9 mouse cellular contexts compared by ENCODE assay signal in genomic region chr9:44337436-44338169, GRCm38 (mm10). TPM values are rescaled to one million over a fixed set of nuclear protein-coding genes. Genes with fewer than 3 reads are reported as not detected.
DNase-seq lines count a peak whose midpoint lies in the region; ATAC-seq and TF ChIP-seq lines count a peak whose summit lies in the region.
"Had no signal": no experiment of that assay in that cellular context is flagged by ENCODE, and none has a peak within 500 bp of the region (broad histone marks: within the 10 kb centered on the region; RNA-seq: fewer than 3 reads in every experiment).

No protein-coding gene starts in this region.

- peak overlapping the region; percentile 91 for H3K4me2 ChIP-seq in liver, embryonic 11.5 days
- H3K4me2 ChIP-seq in hindbrain, embryonic 13.5 days: peak overlapping the region; percentile 93
- H3K4me2 ChIP-seq in midbrain, embryonic 15.5 days: no peak overlapping the region; the same call in 1 of the 2 replicates

- peaks cover 13% of the 10 kb centered on the region for H3K4me1 ChIP-seq in liver, embryonic 11.5 days (replicated peaks; ENCODE audit: control insufficient read depth, insufficient read depth, low read length)
- H3K4me1 ChIP-seq in bone marrow, adult 2 months (ENCODE audit: control insufficient read depth, insufficient read depth, low read length): no peaks in the 10 kb centered on the region; the same call in 1 of the 2 replicates
- peaks cover 26% of the 10 kb centered on the region for H3K4me1 ChIP-seq in hindbrain, embryonic 13.5 days (replicated peaks)
- H3K4me1 ChIP-seq in midbrain, embryonic 15.5 days: peaks cover 22% of the 10 kb centered on the region

- H3K27me3 ChIP-seq in liver, embryonic 11.5 days (replicated peaks; ENCODE audit: control insufficient read depth, insufficient read depth, low read length): no peaks in the 10 kb centered on the region
- H3K27me3 ChIP-seq in hindbrain, embryonic 13.5 days: no peaks in the 10 kb centered on the region
- no peaks in the 10 kb centered on the region for H3K27me3 ChIP-seq in midbrain, embryonic 15.5 days (replicated peaks)

- no peak for ATAC-seq in liver, embryonic 11.5 days (replicated peaks; ENCODE audit: low FRiP score)
- ATAC-seq in hindbrain, embryonic 13.5 days (ENCODE audit: low FRiP score): no peak
- ATAC-seq in midbrain, embryonic 15.5 days (replicated peaks): no peak

- no peak for TF ChIP-seq CTCF in bone marrow, adult 2 months (IDR thresholded peaks at IDR 0.05; ENCODE audit: control insufficient read depth, insufficient read depth, low read length)

- peak overlapping the region; percentile 33 for H3K27ac ChIP-seq in liver, embryonic 11.5 days (ENCODE audit: low read depth, low read length)
- peak overlapping the region; percentile 43; the same call in 1 of the 2 replicates for H3K27ac ChIP-seq in bone marrow, adult 2 months (ENCODE audit: control insufficient read depth, insufficient read depth, low read depth, low read length, poor library complexity)
- H3K27ac ChIP-seq in hindbrain, embryonic 13.5 days: no peak overlapping the region
- no peak overlapping the region for H3K27ac ChIP-seq in midbrain, embryonic 15.5 days

- TF ChIP-seq POLR2A in bone marrow, adult 2 months (IDR thresholded peaks at IDR 0.05; ENCODE audit: borderline replicate concordance, control insufficient read depth, low read depth, low read length): peak; percentile 13; the same call in 1 of the 2 replicates

- no peaks in the 10 kb centered on the region for H3K9me3 ChIP-seq in liver, embryonic 11.5 days (ENCODE audit: control insufficient read depth, low read length)
- no peaks in the 10 kb centered on the region for H3K9me3 ChIP-seq in hindbrain, embryonic 13.5 days
- H3K9me3 ChIP-seq in midbrain, embryonic 15.5 days: no peaks in the 10 kb centered on the region

- no peak for DNase-seq in liver, embryonic 11.5 days (ENCODE audit: low spot score)
- no peak for DNase-seq in liver
- no peak for DNase-seq in ovary, postnatal 14 days (ENCODE audit: low spot score)
- DNase-seq in urinary bladder, adult 2 months (ENCODE audit: low spot score): no peak
- DNase-seq in adrenal gland, postnatal 36 days: no peak
- DNase-seq: adrenal gland, postnatal 25 days had no signal

- peaks cover 47% of the 10 kb centered on the region for H3K36me3 ChIP-seq in liver, embryonic 11.5 days (ENCODE audit: control insufficient read depth, insufficient read depth, low read length)
- H3K36me3 ChIP-seq in hindbrain, embryonic 13.5 days: peaks cover 39% of the 10 kb centered on the region
- H3K36me3 ChIP-seq in midbrain, embryonic 15.5 days (replicated peaks): peaks cover 13% of the 10 kb centered on the region

- H3K9ac ChIP-seq in liver, embryonic 11.5 days (ENCODE audit: low read depth, low read length): peak overlapping the region; percentile 51
- peak overlapping the region; percentile 95 for H3K9ac ChIP-seq in hindbrain, embryonic 13.5 days
- peak overlapping the region; percentile 27; the same call in 1 of the 2 replicates for H3K9ac ChIP-seq in midbrain, embryonic 15.5 days

- H3K4me3 ChIP-seq in liver, embryonic 11.5 days (ENCODE audit: low read depth, low read length): peak overlapping the region; percentile 96
- peak overlapping the region; percentile 72 for H3K4me3 ChIP-seq in bone marrow, adult 2 months (replicated peaks; ENCODE audit: control insufficient read depth, low read depth, low read length)
- no peak overlapping the region; the same call in 1 of the 2 replicates for H3K4me3 ChIP-seq in hindbrain, embryonic 13.5 days
- H3K4me3 ChIP-seq in midbrain, embryonic 15.5 days: no peak overlapping the region

- 70% methylated on average over 9 of the region's 9 CpGs for WGBS in liver, embryonic 11.5 days
- 84% methylated on average over 9 of the region's 9 CpGs for WGBS in bone marrow, adult 2 months
- 63% methylated on average over 9 of the region's 9 CpGs for WGBS in hindbrain, embryonic 13.5 days
- WGBS in midbrain, embryonic 15.5 days: 65% methylated on average over 9 of the region's 9 CpGs

RNA-seq across cellular contexts. Expression of gene H2afx, which starts 3.1 kb away (rescaled TPM):
- polyA plus RNA-seq in liver, embryonic 11.5 days (2014; fragmentation: Nextera tagmentation; extraction: Ambion mirVana): 250 TPM in 2 replicates
- 184 and 201 TPM in 2 replicates for polyA plus RNA-seq in bone marrow, adult 2 months (2011; ENCODE audit: insufficient read depth, insufficient read length, low replicate concordance, missing spikeins)
- polyA plus RNA-seq in hindbrain, embryonic 13.5 days (2015; fragmentation: Nextera tagmentation; extraction: Ambion mirVana): 145 and 151 TPM in 2 replicates
- 121 and 132 TPM in 2 replicates for polyA plus RNA-seq in midbrain, embryonic 15.5 days (2015; fragmentation: Nextera tagmentation; extraction: Ambion mirVana)
- 19.8 and 22.1 TPM in 2 replicates for polyA plus RNA-seq in urinary bladder, adult 2 months (2012; rRNA removed)
- 10 to 100 TPM; 41.3 to 47.7 TPM for total RNA-seq in adrenal gland, postnatal 36 days (2021)

RNA-seq across cellular contexts. Expression of gene Hmbs, which starts 6.4 kb away (rescaled TPM):
- 879 and 949 TPM in 2 replicates for polyA plus RNA-seq in liver, embryonic 11.5 days (2014; fragmentation: Nextera tagmentation; extraction: Ambion mirVana)
- 824 and 950 TPM in 2 replicates for polyA plus RNA-seq in bone marrow, adult 2 months (2011; ENCODE audit: insufficient read depth, insufficient read length, low replicate concordance, missing spikeins)
- polyA plus RNA-seq in hindbrain, embryonic 13.5 days (2015; fragmentation: Nextera tagmentation; extraction: Ambion mirVana): 66.8 and 70.8 TPM in 2 replicates
- polyA plus RNA-seq in midbrain, embryonic 15.5 days (2015; fragmentation: Nextera tagmentation; extraction: Ambion mirVana): 63.1 and 65.6 TPM in 2 replicates
- polyA plus RNA-seq in urinary bladder, adult 2 months (2012; rRNA removed): 34.4 and 40.7 TPM in 2 replicates
- total RNA-seq in adrenal gland, postnatal 36 days (2021): 10 to 100 TPM; 61.8 to 98.3 TPM

RNA-seq across cellular contexts. Expression of gene Dpagt1, which starts 11.8 kb away (rescaled TPM):
- polyA plus RNA-seq in liver, embryonic 11.5 days (2014; fragmentation: Nextera tagmentation; extraction: Ambion mirVana): 39.5 and 41.9 TPM in 2 replicates
- 11.2 and 30.7 TPM in 2 replicates for polyA plus RNA-seq in bone marrow, adult 2 months (2011; ENCODE audit: insufficient read depth, insufficient read length, low replicate concordance, missing spikeins)
- 37.0 and 40.4 TPM in 2 replicates for polyA plus RNA-seq in hindbrain, embryonic 13.5 days (2015; fragmentation: Nextera tagmentation; extraction: Ambion mirVana)
- polyA plus RNA-seq in midbrain, embryonic 15.5 days (2015; fragmentation: Nextera tagmentation; extraction: Ambion mirVana): 36.5 and 36.9 TPM in 2 replicates
- 24.7 and 25.8 TPM in 2 replicates for polyA plus RNA-seq in urinary bladder, adult 2 months (2012; rRNA removed)
- 10 to 100 TPM; 25.3 to 32.7 TPM for total RNA-seq in adrenal gland, postnatal 36 days (2021)

RNA-seq across cellular contexts. Expression of gene C2cd2l, which starts 17.5 kb away (rescaled TPM):
- 8.9 and 9.3 TPM in 2 replicates for polyA plus RNA-seq in liver, embryonic 11.5 days (2014; fragmentation: Nextera tagmentation; extraction: Ambion mirVana)
- 14.6 and 17.5 TPM in 2 replicates for polyA plus RNA-seq in bone marrow, adult 2 months (2011; ENCODE audit: insufficient read depth, insufficient read length, low replicate concordance, missing spikeins)
- 19.1 and 21.6 TPM in 2 replicates for polyA plus RNA-seq in hindbrain, embryonic 13.5 days (2015; fragmentation: Nextera tagmentation; extraction: Ambion mirVana)
- 27.3 and 30.6 TPM in 2 replicates for polyA plus RNA-seq in midbrain, embryonic 15.5 days (2015; fragmentation: Nextera tagmentation; extraction: Ambion mirVana)
- 30.5 and 31.4 TPM in 2 replicates for polyA plus RNA-seq in urinary bladder, adult 2 months (2012; rRNA removed)
- 10 to 100 TPM; 37.6 to 50.6 TPM for total RNA-seq in adrenal gland, postnatal 36 days (2021)

RNA-seq across cellular contexts. Expression of gene Vps11, which starts 23.9 kb away (rescaled TPM):
- polyA plus RNA-seq in liver, embryonic 11.5 days (2014; fragmentation: Nextera tagmentation; extraction: Ambion mirVana): 25.2 and 26.1 TPM in 2 replicates
- polyA plus RNA-seq in bone marrow, adult 2 months (2011; ENCODE audit: insufficient read depth, insufficient read length, low replicate concordance, missing spikeins): 17.2 and 29.6 TPM in 2 replicates
- polyA plus RNA-seq in hindbrain, embryonic 13.5 days (2015; fragmentation: Nextera tagmentation; extraction: Ambion mirVana): 36.2 and 38.0 TPM in 2 replicates
- 43.3 and 45.7 TPM in 2 replicates for polyA plus RNA-seq in midbrain, embryonic 15.5 days (2015; fragmentation: Nextera tagmentation; extraction: Ambion mirVana)
- polyA plus RNA-seq in urinary bladder, adult 2 months (2012; rRNA removed): 22.0 and 26.8 TPM in 2 replicates
- 10 to 100 TPM; 53.0 to 72.7 TPM for total RNA-seq in adrenal gland, postnatal 36 days (2021)

Comparison
In these comparisons a context has a peak if more than half of its experiments do, and no peak if none do; other contexts are left out.
1. H3K27ac ChIP-seq: peak in liver, embryonic 11.5 days (single experiment) and bone marrow, adult 2 months (single experiment); none in hindbrain, embryonic 13.5 days (single experiment) and midbrain, embryonic 15.5 days (single experiment).
2. H3K4me3 ChIP-seq: peak in liver, embryonic 11.5 days (single experiment) and bone marrow, adult 2 months (single experiment); none in hindbrain, embryonic 13.5 days (single experiment) and midbrain, embryonic 15.5 days (single experiment).
3. H3K9ac ChIP-seq: peak in every context shown above with its lines; median percentile 95 in hindbrain, embryonic 13.5 days; 51 in liver, embryonic 11.5 days; 27 in midbrain, embryonic 15.5 days.
4. RNA of gene Hmbs, which starts 6.4 kb away (polyA plus RNA-seq): 879 to 949 TPM in liver, embryonic 11.5 days and 824 to 950 TPM in bone marrow, adult 2 months; 66.8 to 70.8 TPM in hindbrain, embryonic 13.5 days, 63.1 to 65.6 TPM in midbrain, embryonic 15.5 days and 34.4 to 40.7 TPM in urinary bladder, adult 2 months; every median in the first group is over 10 times any median in the second.